Comparison of ENCODE assay signal across 8 mouse cellular contexts in genomic region chr19:6302522-6302921, GRCm38 (mm10). TPM values are rescaled to one million over a fixed set of nuclear protein-coding genes. Genes with fewer than 3 reads are reported as not detected.
DNase-seq lines count a peak whose midpoint lies in the region; ATAC-seq and TF ChIP-seq lines count a peak whose summit lies in the region.

No protein-coding gene starts in this region.

- 54% methylated on average over 4 of the region's 4 CpGs for WGBS in hindbrain, embryonic 10.5 days
- WGBS in hindbrain, embryonic 13.5 days: 52% methylated on average over 4 of the region's 4 CpGs
- 52% methylated on average over 4 of the region's 4 CpGs for WGBS in forebrain, embryonic 12.5 days

- H3K9me3 ChIP-seq in hindbrain, embryonic 10.5 days: no peaks in the 10 kb centered on the region
- no peaks in the 10 kb centered on the region for H3K9me3 ChIP-seq in hindbrain, embryonic 13.5 days
- H3K9me3 ChIP-seq in G1E (replicated peaks): no peaks in the 10 kb centered on the region
- no peaks in the 10 kb centered on the region for H3K9me3 ChIP-seq in forebrain, embryonic 12.5 days

- no peaks in the 10 kb centered on the region for H3K27me3 ChIP-seq in hindbrain, embryonic 10.5 days (ENCODE audit: insufficient read depth, poor library complexity, severe bottlenecking)
- H3K27me3 ChIP-seq in hindbrain, embryonic 13.5 days: 0 out of 2 replicates have a peak, but pooled peaks cover 2% of the 10 kb centered on the region
- H3K27me3 ChIP-seq in G1E (ENCODE audit: insufficient read depth, low read length): no peaks in the 10 kb centered on the region
- H3K27me3 ChIP-seq in forebrain, embryonic 12.5 days: no peaks in the 10 kb centered on the region

- H3K27ac ChIP-seq in hindbrain, embryonic 10.5 days: 0 out of 2 replicates have a peak overlapping the region, but pooled peaks have one; percentile 41
- no peak overlapping the region for H3K27ac ChIP-seq in hindbrain, embryonic 13.5 days
- no peak overlapping the region for H3K27ac ChIP-seq in forebrain, embryonic 12.5 days

- ATAC-seq in hindbrain, embryonic 13.5 days (ENCODE audit: low FRiP score): no peak
- no peak for ATAC-seq in G1E (ENCODE audit: extremely low read depth, insufficient number of reproducible peaks, low FRiP score, poor library complexity, severe bottlenecking)
- no peak for ATAC-seq in forebrain, embryonic 12.5 days (ENCODE audit: low FRiP score)

- H3K36me3 ChIP-seq in hindbrain, embryonic 10.5 days: peaks cover 40% of the 10 kb centered on the region
- H3K36me3 ChIP-seq in hindbrain, embryonic 13.5 days: peaks cover 34% of the 10 kb centered on the region
- H3K36me3 ChIP-seq in G1E (replicated peaks): peaks cover 31% of the 10 kb centered on the region
- peaks cover 33% of the 10 kb centered on the region for H3K36me3 ChIP-seq in forebrain, embryonic 12.5 days (replicated peaks)

- no peak overlapping the region for H3K4me2 ChIP-seq in hindbrain, embryonic 13.5 days
- no peak overlapping the region for H3K4me2 ChIP-seq in forebrain, embryonic 12.5 days

- no peak overlapping the region for H3K4me3 ChIP-seq in hindbrain, embryonic 10.5 days
- H3K4me3 ChIP-seq in hindbrain, embryonic 13.5 days: no peak overlapping the region
- peak overlapping the region; percentile 31; the same call in 1 of the 2 replicates for H3K4me3 ChIP-seq in G1E (ENCODE audit: low read depth, low read length)
- no peak overlapping the region for H3K4me3 ChIP-seq in forebrain, embryonic 12.5 days (replicated peaks)

- no peak for TF ChIP-seq CTCF in G1E (IDR thresholded peaks at IDR 0.05; ENCODE audit: low read depth, low read length)

- peaks cover 38% of the 10 kb centered on the region for H3K4me1 ChIP-seq in hindbrain, embryonic 10.5 days (replicated peaks)
- peaks cover 19% of the 10 kb centered on the region for H3K4me1 ChIP-seq in hindbrain, embryonic 13.5 days (replicated peaks)
- peaks cover 87% of the 10 kb centered on the region for H3K4me1 ChIP-seq in G1E (ENCODE audit: insufficient read depth, low read depth, low read length)
- H3K4me1 ChIP-seq in forebrain, embryonic 12.5 days: peaks cover 7% of the 10 kb centered on the region

- intact Hi-C loops in gastrocnemius, postnatal 14 days (cut with DNase I; ENCODE audit: low total_unique reads): no loop called here

- DNase-seq in hindbrain, embryonic 10.5 days (ENCODE audit: low spot score): no peak
- no peak for DNase-seq in G1E (ENCODE audit: low spot score)
- DNase-seq in gastrocnemius, postnatal 14 days: peak; percentile 62
- peak; percentile 58 to 67 for DNase-seq in layer of hippocampus, postnatal 14 days (ENCODE audit: low spot score in 2 of 2)
- peak; percentile 43 for DNase-seq in thymus, postnatal 25 days
- DNase-seq in urinary bladder, postnatal 4 days (ENCODE audit: low spot score in 2 of 2): no peak

- no peak overlapping the region; the same call in 1 of the 2 replicates for H3K9ac ChIP-seq in hindbrain, embryonic 13.5 days
- no peak overlapping the region for H3K9ac ChIP-seq in forebrain, embryonic 12.5 days

RNA-seq across cellular contexts. Expression of gene Cdc42bpg, which starts 3.7 kb away (rescaled TPM):
- polyA plus RNA-seq in hindbrain, embryonic 10.5 days (2016; fragmentation: Nextera tagmentation; extraction: Ambion mirVana): 0.29 and 0.37 TPM in 2 replicates
- polyA plus RNA-seq in hindbrain, embryonic 13.5 days (2015; fragmentation: Nextera tagmentation; extraction: Ambion mirVana): 0.42 and 0.48 TPM in 2 replicates
- total RNA-seq in G1E (2014; fragmentation: Nextera tagmentation) (5.0 and 7.6 TPM in 2 replicates), G1E (2017) (2.0 and 2.4 TPM in 2 replicates)
- 14.1 and 15.4 TPM in 2 replicates for polyA plus RNA-seq in G1E (2012)
- 1 to 10 TPM; 3.4 to 3.9 TPM for total RNA-seq in gastrocnemius, postnatal 14 days (2021)
- total RNA-seq in layer of hippocampus, postnatal 14 days (2021): 1 to 10 TPM; 4.9 to 5.6 TPM
- polyA plus RNA-seq in forebrain, embryonic 12.5 days (2016; fragmentation: Nextera tagmentation; extraction: Ambion mirVana): 0.36 and 0.38 TPM in 2 replicates

RNA-seq across cellular contexts. Expression of gene Ehd1, which starts 26.0 kb away (rescaled TPM):
- polyA plus RNA-seq in hindbrain, embryonic 10.5 days (2016; fragmentation: Nextera tagmentation; extraction: Ambion mirVana): 87.8 and 103 TPM in 2 replicates
- 86.8 and 96.4 TPM in 2 replicates for polyA plus RNA-seq in hindbrain, embryonic 13.5 days (2015; fragmentation: Nextera tagmentation; extraction: Ambion mirVana)
- total RNA-seq in G1E (2014; fragmentation: Nextera tagmentation) (18.0 and 18.7 TPM in 2 replicates), G1E (2017) (22.0 and 23.3 TPM in 2 replicates)
- polyA plus RNA-seq in G1E (2012): 132 and 135 TPM in 2 replicates
- total RNA-seq in gastrocnemius, postnatal 14 days (2021): 10 to 100 TPM; 40.5 to 50.8 TPM
- total RNA-seq in layer of hippocampus, postnatal 14 days (2021): 10 to 100 TPM; 68.8 to 79.0 TPM
- 86.6 and 89.0 TPM in 2 replicates for polyA plus RNA-seq in forebrain, embryonic 12.5 days (2016; fragmentation: Nextera tagmentation; extraction: Ambion mirVana)

RNA-seq across cellular contexts. Expression of gene Men1, which starts 32.3 kb away (rescaled TPM):
- 125 and 129 TPM in 2 replicates for polyA plus RNA-seq in hindbrain, embryonic 10.5 days (2016; fragmentation: Nextera tagmentation; extraction: Ambion mirVana)
- polyA plus RNA-seq in hindbrain, embryonic 13.5 days (2015; fragmentation: Nextera tagmentation; extraction: Ambion mirVana): 71.7 and 73.8 TPM in 2 replicates
- total RNA-seq in G1E (2014; fragmentation: Nextera tagmentation) (51.0 and 53.9 TPM in 2 replicates), G1E (2017) (28.8 and 30.9 TPM in 2 replicates)
- 146 and 213 TPM in 2 replicates for polyA plus RNA-seq in G1E (2012)
- total RNA-seq in gastrocnemius, postnatal 14 days (2021): 10 to 100 TPM; 10.1 to 11.4 TPM
- 10 to 100 TPM; 66.4 to 68.2 TPM for total RNA-seq in layer of hippocampus, postnatal 14 days (2021)
- polyA plus RNA-seq in forebrain, embryonic 12.5 days (2016; fragmentation: Nextera tagmentation; extraction: Ambion mirVana): 97.1 and 107 TPM in 2 replicates

RNA-seq across cellular contexts. Expression of gene Map4k2, which starts 38.4 kb away (rescaled TPM):
- polyA plus RNA-seq in hindbrain, embryonic 10.5 days (2016; fragmentation: Nextera tagmentation; extraction: Ambion mirVana): 13.1 and 14.7 TPM in 2 replicates
- 17.5 and 17.6 TPM in 2 replicates for polyA plus RNA-seq in hindbrain, embryonic 13.5 days (2015; fragmentation: Nextera tagmentation; extraction: Ambion mirVana)
- total RNA-seq in G1E (2014; fragmentation: Nextera tagmentation): 13.3 and 13.4 TPM in 2 replicates
- total RNA-seq in G1E (2017): 13.2 and 19.4 TPM in 2 replicates
- 19.3 and 26.6 TPM in 2 replicates for polyA plus RNA-seq in G1E (2012)
- 10 to 100 TPM in 1 of 2 experiments, 1 to 10 TPM in 1; 9.5 to 14.4 TPM for total RNA-seq in gastrocnemius, postnatal 14 days (2021)
- total RNA-seq in layer of hippocampus, postnatal 14 days (2021): 10 to 100 TPM; 82.6 to 85.8 TPM
- polyA plus RNA-seq in forebrain, embryonic 12.5 days (2016; fragmentation: Nextera tagmentation; extraction: Ambion mirVana): 14.4 and 15.1 TPM in 2 replicates

Comparison
In these comparisons a context has a peak if more than half of its experiments do, and no peak if none do; other contexts are left out.
1. DNase-seq: peak in gastrocnemius, postnatal 14 days (single experiment), layer of hippocampus, postnatal 14 days (2 of 2) and thymus, postnatal 25 days (single experiment); none in hindbrain, embryonic 10.5 days (single experiment), G1E (single experiment) and urinary bladder, postnatal 4 days (0 of 2).
2. RNA of gene Cdc42bpg, which starts 3.7 kb away (polyA plus RNA-seq): 14.1 to 15.4 TPM in G1E; 0.42 to 0.48 TPM in hindbrain, embryonic 13.5 days, 0.29 to 0.37 TPM in hindbrain, embryonic 10.5 days and 0.36 to 0.38 TPM in forebrain, embryonic 12.5 days; every median in the first group is over 10 times any median in the second.